Mouse (Mus musculus): ENCODE measurements around the gene Krtap5-5.

GRCm38 (mm10) chr7:142188156-142188555 is 41.6 kb downstream of the Krtap5-5 start:
- TF ChIP-seq CTCF (IDR thresholded peaks at IDR 0.05; ENCODE audit: insufficient read depth, low read length) (no peak), POLR2A (IDR thresholded peaks at IDR 0.05; ENCODE audit: borderline replicate concordance, extremely low read depth, low read depth, low read length) (no peak)

Measured in lung, adult 2 months (tissue).